Mouse (Mus musculus) ES-E14 (cell line): ENCODE measurements around the gene Usp29.

ENCODE experiments used
- ZC3H11A ChIP-seq: IDR thresholded peaks from 2 replicates; pipeline ENCODE4 v1.6.1; 2012; ENCODE audit warnings: low read depth, mild to moderate bottlenecking, inconsistent platforms, low read length, borderline replicate concordance
- ZNF384 ChIP-seq: IDR thresholded peaks from 2 replicates; pipeline ENCODE4 v1.6.1; 2012; ENCODE audit warnings: low read depth, low read length, inconsistent platforms

- TF ChIP-seq ZC3H11A = no peak
- TF ChIP-seq ZNF384 = no peak
Observed at GRCm38 (mm10) chr7:6973566-6973965, 243.2 kb downstream of the Usp29 start.
